Mouse (Mus musculus) G1E (cell line): ENCODE data around the gene Rars2.

Source experiments
- CTCF ChIP-seq: IDR thresholded peaks from 2 replicates; pipeline ENCODE4 v1.5.1; 2012; ENCODE audit warnings: low read depth, low read length, inconsistent platforms, mixed read lengths
- GATA1 ChIP-seq: IDR thresholded peaks from 2 replicates; pipeline ENCODE4 v1.6.1; 2012; ENCODE audit warnings: borderline replicate concordance, low read length, inconsistent platforms, mixed read lengths
- GATA2 ChIP-seq: IDR thresholded peaks from 2 replicates; pipeline ENCODE4 v1.6.1; 2012; ENCODE audit warnings: low read depth, low read length, inconsistent platforms, borderline replicate concordance

DNA sequence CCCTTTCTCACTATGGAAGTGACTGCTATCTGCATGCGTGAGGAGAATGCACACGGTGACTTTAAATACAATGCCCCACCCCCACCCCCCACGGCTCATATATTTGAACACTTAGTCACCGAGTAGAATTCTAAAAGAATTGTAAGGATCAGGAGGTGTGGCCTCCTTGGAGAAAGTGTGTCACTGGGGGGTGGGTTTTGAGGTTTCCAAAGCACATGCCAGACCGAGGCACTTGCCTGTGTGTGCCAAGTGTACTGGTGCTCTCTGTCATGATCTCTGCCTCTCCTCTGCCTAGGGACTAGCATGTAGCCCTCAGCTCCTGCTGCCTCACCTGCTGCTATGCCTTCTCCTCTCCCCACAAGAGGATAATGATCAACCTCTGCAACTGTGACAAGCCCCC is 32.3 kb upstream of the Rars2 start:
- TF ChIP-seq CTCF (no peak), GATA1 (no peak), GATA2 (no peak)
